Mouse (Mus musculus): ENCODE results near the gene Oxa1l.

Oxa1l gene

GRCm38 (mm10) chr14:54372923-54373322 lies 12.3 kb downstream of the Oxa1l start:
- no peak for DNase-seq

GRCm38 (mm10) chr14:54375916-54376315 lies 15.3 kb downstream of the Oxa1l start:
- no peak for DNase-seq

GRCm38 (mm10) chr14:54377166-54377565 lies 16.5 kb downstream of the Oxa1l start:
- DNase-seq = no peak

- no peak for DNase-seq
Observed at GRCm38 (mm10) chr14:54379571-54379970, 18.9 kb downstream of the Oxa1l start.

GRCm38 (mm10) chr14:54380616-54381015 lies 20.0 kb downstream of the Oxa1l start:
- no peak for DNase-seq

GRCm38 (mm10) chr14:54381816-54382215 lies 21.2 kb downstream of the Oxa1l start:
- no peak for DNase-seq

DNA sequence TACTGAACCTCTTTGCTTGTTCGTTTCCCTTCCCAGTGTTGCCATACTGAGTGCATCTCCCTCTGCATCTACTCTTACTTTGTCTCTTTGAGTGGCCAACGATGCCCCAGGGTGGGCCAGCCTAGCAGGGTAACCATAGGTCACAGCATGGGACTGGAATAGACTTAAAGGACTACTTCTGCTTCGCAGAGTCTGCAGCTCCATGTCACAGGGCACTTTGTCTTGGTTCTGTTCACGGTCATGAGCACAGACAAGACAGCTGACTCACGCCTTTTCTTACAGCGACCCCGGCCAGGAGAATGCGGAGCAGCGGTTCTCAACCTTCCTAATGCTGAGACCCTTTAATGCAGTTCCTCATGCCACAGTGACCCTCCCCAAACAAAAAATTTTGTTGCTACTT lies 22.0 kb downstream of the Oxa1l start:
- no peak for DNase-seq

DNA sequence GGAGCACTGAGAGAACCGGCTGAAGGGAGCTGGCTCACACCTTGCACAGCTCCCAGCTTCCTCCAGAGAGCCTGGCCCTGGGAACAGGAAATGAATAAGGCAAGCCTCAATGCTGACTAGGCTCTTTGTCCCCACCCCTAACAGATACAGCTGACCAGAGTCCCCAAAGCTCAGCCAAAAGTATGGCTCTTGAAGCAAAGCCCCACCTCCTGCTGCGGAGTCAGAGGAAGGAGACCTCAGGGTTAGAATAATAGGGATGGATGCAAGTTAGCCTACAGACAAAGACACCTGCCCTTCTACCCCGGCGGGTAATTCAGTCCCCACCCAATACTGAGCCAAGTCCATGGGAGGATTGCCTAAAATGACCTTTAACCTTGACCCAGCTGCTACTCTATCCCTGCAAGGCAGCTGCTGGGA lies 22.7 kb downstream of the Oxa1l start:
- DNase-seq = no peak

- no peak for DNase-seq
Observed at GRCm38 (mm10) chr14:54384396-54384795, 23.8 kb downstream of the Oxa1l start.

- DNase-seq = no peak
Observed at GRCm38 (mm10) chr14:54385968-54386618, 25.5 kb downstream of the Oxa1l start.

DNA sequence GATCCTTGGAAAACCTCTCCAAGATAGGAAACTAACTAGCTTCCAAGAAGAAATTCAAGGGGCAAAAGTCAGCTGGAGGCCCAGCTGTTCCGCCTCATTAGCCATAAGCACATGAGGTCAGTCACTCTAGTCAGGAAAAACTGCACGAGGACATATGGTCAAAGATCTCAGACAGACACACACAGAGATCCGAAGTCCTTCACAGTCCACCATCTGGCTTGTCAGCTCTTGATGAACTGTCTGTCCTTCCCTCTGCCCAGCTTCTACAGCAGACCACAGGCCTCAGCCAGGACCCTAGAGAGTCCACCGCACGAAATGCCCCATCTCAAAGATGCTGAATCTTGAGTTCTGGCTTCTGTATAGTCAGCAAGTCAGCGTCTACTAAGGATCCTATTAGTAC lies 26.9 kb downstream of the Oxa1l start:
- DNase-seq = no peak

- DNase-seq = no peak
Observed at GRCm38 (mm10) chr14:54390843-54391242, 30.2 kb downstream of the Oxa1l start.

DNA sequence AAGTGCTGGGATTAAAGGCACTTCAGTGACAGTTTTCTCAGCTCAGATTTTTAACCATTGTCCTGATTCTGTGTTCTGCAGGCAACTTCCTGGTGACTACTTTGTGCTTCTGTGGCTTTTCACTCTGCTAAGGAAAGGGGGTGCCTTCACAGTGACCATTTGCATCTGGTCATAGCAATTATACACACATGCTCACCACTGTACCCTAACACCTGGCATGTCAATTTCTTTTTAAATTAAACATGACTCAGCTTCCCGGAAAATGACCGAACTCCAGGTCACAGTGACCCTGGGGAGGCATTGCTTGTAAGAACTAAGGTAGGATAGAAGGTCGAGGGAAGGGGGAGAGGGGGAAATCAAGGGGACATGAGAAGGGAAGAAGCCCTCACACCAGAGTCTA lies 33.2 kb downstream of the Oxa1l start:
- no peak for DNase-seq

GRCm38 (mm10) chr14:54394309-54394708 lies 33.7 kb downstream of the Oxa1l start:
- DNase-seq = no peak

- DNase-seq = no peak
Observed at GRCm38 (mm10) chr14:54396685-54397084, 36.1 kb downstream of the Oxa1l start.

GRCm38 (mm10) chr14:54397872-54398527 lies 37.4 kb downstream of the Oxa1l start:
- DNase-seq = no peak

DNA sequence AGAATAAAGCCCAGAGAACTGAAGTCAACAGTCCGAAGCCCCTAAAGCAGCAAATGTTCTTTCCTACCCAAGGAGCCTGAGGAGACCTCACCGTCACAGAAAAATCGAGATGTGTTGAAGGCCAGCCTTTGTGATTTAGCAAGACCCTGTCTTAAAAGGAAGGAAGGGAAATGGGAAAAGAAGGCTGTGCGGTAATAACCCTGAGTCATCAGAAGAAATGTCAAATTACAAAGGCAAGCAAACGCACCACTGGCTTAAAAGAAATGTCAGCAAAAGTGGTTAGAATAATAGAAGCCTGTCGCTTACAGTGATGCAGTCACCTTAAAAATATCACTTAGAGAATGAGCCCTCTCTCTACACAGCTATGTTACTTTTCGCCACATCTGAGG lies 37.9 kb downstream of the Oxa1l start:
- no peak for DNase-seq

DNA sequence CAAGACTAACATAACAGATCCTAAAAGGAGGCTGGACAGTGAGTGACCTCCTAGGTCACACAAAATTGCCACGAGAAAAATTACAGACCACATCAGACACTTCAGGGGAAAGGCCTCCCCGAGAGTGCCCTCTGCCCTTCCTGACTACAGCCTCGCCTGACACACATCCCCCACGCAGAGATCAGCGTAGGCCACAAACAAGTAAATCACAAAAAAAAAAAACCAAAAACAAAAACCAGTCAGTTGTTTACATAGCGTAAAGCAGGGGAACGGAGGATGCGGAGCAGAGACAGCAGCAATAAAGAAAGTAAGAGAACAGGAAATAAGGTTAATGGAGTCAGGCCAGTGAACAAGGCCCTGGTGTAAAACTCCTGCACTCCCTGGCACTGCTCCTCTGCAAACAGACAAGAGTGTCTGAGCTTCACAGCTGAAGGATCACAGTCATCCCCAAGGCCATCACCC lies 38.3 kb downstream of the Oxa1l start:
- DNase-seq = no peak

- no peak for DNase-seq
Observed at GRCm38 (mm10) chr14:54401723-54402122, 41.1 kb downstream of the Oxa1l start.

- no peak for DNase-seq
Observed at GRCm38 (mm10) chr14:54408336-54409056, 47.9 kb downstream of the Oxa1l start.

- no peak for DNase-seq
Observed at GRCm38 (mm10) chr14:54409057-54409645, 48.5 kb downstream of the Oxa1l start.

- DNase-seq = no peak
Observed at GRCm38 (mm10) chr14:54409980-54410810, 49.6 kb downstream of the Oxa1l start.
